Mouse (Mus musculus) T-cell, adult 2 months (primary cell): ENCODE measurements around the gene Cachd1.

ENCODE experiments used
- DNase-seq: peaks from one replicate; pipeline ENCODE4 v3.0.0; 2022; ENCODE audit warnings: low spot score

Gene Cachd1

GRCm38 (mm10) chr4:100776043-100776870, at the start of gene Cachd1:
TSS of gene Cachd1 (plus strand) at chr4:100776675.
- DNase-seq: no peak

- DNase-seq: no peak
Measured at GRCm38 (mm10) chr4:100728896-100729479, 47.5 kb upstream of the Cachd1 start.

GRCm38 (mm10) chr4:100735098-100735935, 41.2 kb upstream of the Cachd1 start:
- DNase-seq: no peak

GRCm38 (mm10) chr4:100735936-100736349, 40.5 kb upstream of the Cachd1 start:
- DNase-seq: no peak

- no peak for DNase-seq
Measured at GRCm38 (mm10) chr4:100743615-100744014, 32.9 kb upstream of the Cachd1 start.

- no peak for DNase-seq
Measured at GRCm38 (mm10) chr4:100752278-100752677, 24.2 kb upstream of the Cachd1 start.

GRCm38 (mm10) chr4:100755632-100756031, 20.8 kb upstream of the Cachd1 start:
- DNase-seq: no peak

- DNase-seq: no peak
Measured at GRCm38 (mm10) chr4:100756499-100756898, 20.0 kb upstream of the Cachd1 start.

GRCm38 (mm10) chr4:100758265-100758898, 18.1 kb upstream of the Cachd1 start:
- no peak for DNase-seq

- no peak for DNase-seq
Measured at GRCm38 (mm10) chr4:100759603-100760002, 16.9 kb upstream of the Cachd1 start.

GRCm38 (mm10) chr4:100760416-100760815, 16.1 kb upstream of the Cachd1 start:
- DNase-seq: no peak

- DNase-seq: no peak
Measured at GRCm38 (mm10) chr4:100768606-100769005, 7.9 kb upstream of the Cachd1 start.

- no peak for DNase-seq
Measured at GRCm38 (mm10) chr4:100776871-100777375, 448 bp downstream of the Cachd1 start.

GRCm38 (mm10) chr4:100777376-100778041, 1.0 kb downstream of the Cachd1 start:
- no peak for DNase-seq

- no peak for DNase-seq
Measured at GRCm38 (mm10) chr4:100778082-100778481, 1.6 kb downstream of the Cachd1 start.

- DNase-seq: no peak
Measured at GRCm38 (mm10) chr4:100779023-100779422, 2.5 kb downstream of the Cachd1 start.

GRCm38 (mm10) chr4:100779695-100780094, 3.2 kb downstream of the Cachd1 start:
- no peak for DNase-seq

- DNase-seq: no peak
Measured at GRCm38 (mm10) chr4:100780911-100781310, 4.4 kb downstream of the Cachd1 start.

GRCm38 (mm10) chr4:100782348-100782747, 5.9 kb downstream of the Cachd1 start:
- no peak for DNase-seq

- no peak for DNase-seq
Measured at GRCm38 (mm10) chr4:100782891-100783290, 6.4 kb downstream of the Cachd1 start.

- DNase-seq: no peak
Measured at GRCm38 (mm10) chr4:100787201-100787600, 10.7 kb downstream of the Cachd1 start.
